Mouse (Mus musculus) forebrain, embryonic 16.5 days (tissue): Measurements from ENCODE around the gene Aox1. TPM values are rescaled to one million over a fixed set of nuclear protein-coding genes. Genes with fewer than 3 reads are reported as not detected.
"Not testable (repeated sequence)": the region's sequence is repeated elsewhere in the genome, so short reads cannot be mapped to it uniquely, and the experiment has no call there.

ENCODE experiments used
- ATAC-seq: fragments of 200-750 bp; cut with Nextera tagmentation; 2 replicates; pipeline ENCODE4 v1.8.0; 2017; ENCODE audit warnings: mild to moderate bottlenecking, moderate library complexity
- H3K27ac ChIP-seq: fragments of 300-500 bp; sonication (generic); 2 replicates; pipeline ENCODE4 v1.5.1; 2014; ENCODE audit warnings: low read length, control low read depth
- H3K27me3 ChIP-seq: fragments of 300-500 bp; sonication (generic); replicated peaks from 2 replicates; pipeline ENCODE4 v1.6.1; 2014; ENCODE audit warnings: low read length; ENCODE audit not compliant: control insufficient read depth, insufficient read depth
- H3K36me3 ChIP-seq: fragments of 300-500 bp; sonication (generic); 2 replicates; pipeline ENCODE4 v1.6.1; 2014; ENCODE audit not compliant: control insufficient read depth, insufficient read depth
- H3K4me1 ChIP-seq: fragments of 300-500 bp; sonication (generic); replicated peaks from 2 replicates; pipeline ENCODE4 v1.6.1; 2014; ENCODE audit warnings: low read length; ENCODE audit not compliant: control insufficient read depth, insufficient read depth
- H3K4me2 ChIP-seq: fragments of 300-500 bp; sonication (generic); 2 replicates; pipeline ENCODE4 v1.6.1; 2014; ENCODE audit warnings: mild to moderate bottlenecking, low read length, control low read depth
- H3K4me3 ChIP-seq: fragments of 300-500 bp; sonication (generic); replicated peaks from 2 replicates; pipeline ENCODE4 v1.5.1; 2014; ENCODE audit warnings: mild to moderate bottlenecking, low read length, control low read depth
- H3K9ac ChIP-seq: fragments of 300-500 bp; sonication (generic); replicated peaks from 2 replicates; pipeline ENCODE4 v1.6.1; 2014; ENCODE audit warnings: low read depth, low read length, control low read depth
- H3K9me3 ChIP-seq: fragments of 300-500 bp; sonication (generic); 2 replicates; pipeline ENCODE4 v1.6.1; 2016; ENCODE audit warnings: low read length; ENCODE audit not compliant: control insufficient read depth
- WGBS: fragments of 180-500 bp; shearing (Covaris S2); extraction: QIAGEN DNeasy Blood & Tissue Kit; methylation state at CpG from one replicate; pipeline ENCODE4 v1.1.7; 2014; 5-methylcytosine and 5-hydroxymethylcytosine counted together
- polyA plus RNA-seq: library from polyadenylated mRNA; unstranded; fragments of >200 nt; fragmentation: Nextera tagmentation; extraction: Ambion mirVana; gene quantifications from 2 replicates; pipeline ENCODE4 v1.2.1, GENCODE M21; 2015

Aox1 gene
- polyA plus RNA-seq: 0.25 and 0.37 TPM in 2 replicates

- peak; percentile 39 for ATAC-seq
- Histone ChIP-seq H3K27me3 (no peaks in the 10 kb centered on the region), H3K9me3 (no peaks in the 10 kb centered on the region), H3K27ac (no peak within 1 kb of the TSS), H3K9ac (no peak within 1 kb of the TSS), H3K4me3 (no peak within 1 kb of the TSS), H3K4me2 (peak within 1 kb of the TSS; percentile 37), H3K4me1 (peaks cover 10% of the 10 kb centered on the region; the same call in 1 of the 2 replicates), H3K36me3 (no peaks in the 10 kb centered on the region)
- WGBS: 15% methylated on average over 12 of the region's 12 CpGs
These were observed at the start of gene Aox1 for GRCm38 (mm10) chr1:58029636-58030117. TSS of gene Aox1 (plus strand) at chr1:58029931.

- no peak for ATAC-seq
- no peaks in the 10 kb centered on the region for H3K27me3 ChIP-seq
- H3K4me2 ChIP-seq: no peak overlapping the region
- no peaks in the 10 kb centered on the region for H3K36me3 ChIP-seq
- 39% methylated on average over 6 of the region's 6 CpGs for WGBS
- no peaks in the 10 kb centered on the region for H3K4me1 ChIP-seq
- no peak overlapping the region for H3K9ac ChIP-seq
- H3K9me3 ChIP-seq: no peaks in the 10 kb centered on the region
- no peak overlapping the region for H3K27ac ChIP-seq
- H3K4me3 ChIP-seq: no peak overlapping the region
These were observed 40.6 kb upstream of the Aox1 start for GRCm38 (mm10) chr1:57989052-57989600.

- no peak overlapping the region for H3K4me3 ChIP-seq
- H3K4me2 ChIP-seq: no peak overlapping the region
- WGBS: 91% methylated on average over 2 of the region's 2 CpGs
- no peak for ATAC-seq
- H3K27me3 ChIP-seq: no peaks in the 10 kb centered on the region
- no peak overlapping the region for H3K27ac ChIP-seq
- H3K9ac ChIP-seq: no peak overlapping the region
- peaks cover 2% of the 10 kb centered on the region for H3K4me1 ChIP-seq
- H3K9me3 ChIP-seq: no peaks in the 10 kb centered on the region
- H3K36me3 ChIP-seq: no peaks in the 10 kb centered on the region
These were observed 38.5 kb upstream of the Aox1 start for GRCm38 (mm10) chr1:57991277-57991676.

- Histone ChIP-seq H3K4me3 (peak within 1 kb of the TSS; percentile 98), H3K9ac (peak within 1 kb of the TSS; percentile 79), H3K4me1 (peaks cover 14% of the 10 kb centered on the region), H3K27me3 (no peaks in the 10 kb centered on the region), H3K9me3 (no peaks in the 10 kb centered on the region), H3K27ac (peak within 1 kb of the TSS; percentile 96), H3K4me2 (peak within 1 kb of the TSS; percentile 89), H3K36me3 (no peaks in the 10 kb centered on the region)
- peak; percentile 100 for ATAC-seq
- 7% methylated on average over 30 of the region's 30 CpGs for WGBS
These were observed 34.1 kb upstream of the Aox1 start, which contains the start of gene Sgo2a for GRCm38 (mm10) chr1:57995432-57996132. TSS of gene Sgo2a (plus strand) at chr1:57995971.

GRCm38 (mm10) chr1:57996133-57996615 is 33.6 kb upstream of the Aox1 start:
- Histone ChIP-seq H3K36me3 (no peaks in the 10 kb centered on the region), H3K27ac (peak overlapping the region; percentile 50), H3K4me1 (peaks cover 14% of the 10 kb centered on the region), H3K27me3 (no peaks in the 10 kb centered on the region), H3K9me3 (no peaks in the 10 kb centered on the region), H3K4me3 (peak overlapping the region; percentile 98), H3K9ac (peak overlapping the region; percentile 66), H3K4me2 (peak overlapping the region; percentile 89)
- WGBS: 0% methylated on average over 29 of the region's 29 CpGs
- ATAC-seq: no peak; the same call in 1 of the 2 replicates

GRCm38 (mm10) chr1:57998146-57998545 is 31.6 kb upstream of the Aox1 start:
- no peak for ATAC-seq
- Histone ChIP-seq H3K4me3 (no peak overlapping the region), H3K4me2 (no peak overlapping the region), H3K9ac (no peak overlapping the region), H3K9me3 (no peaks in the 10 kb centered on the region), H3K27me3 (no peaks in the 10 kb centered on the region), H3K27ac (no peak overlapping the region), H3K4me1 (peaks cover 14% of the 10 kb centered on the region), H3K36me3 (no peaks in the 10 kb centered on the region)
- WGBS: 69% methylated on average over 3 of the region's 3 CpGs

GRCm38 (mm10) chr1:58006388-58006787 is 23.3 kb upstream of the Aox1 start:
- not testable (repeated sequence) for H3K27ac ChIP-seq, ATAC-seq, H3K9me3 ChIP-seq, H3K36me3 ChIP-seq, H3K4me1 ChIP-seq, H3K4me3 ChIP-seq, H3K4me2 ChIP-seq, H3K9ac ChIP-seq, H3K27me3 ChIP-seq
- 94% methylated on average over 7 of the region's 7 CpGs for WGBS

GRCm38 (mm10) chr1:58018856-58019255 is 10.9 kb upstream of the Aox1 start, which contains the start of gene Kctd18:
TSS of gene Kctd18 (minus strand) at chr1:58018956.
- Histone ChIP-seq H3K27me3 (no peaks in the 10 kb centered on the region), H3K9ac (no peak within 1 kb of the TSS), H3K4me2 (no peak within 1 kb of the TSS), H3K9me3 (no peaks in the 10 kb centered on the region), H3K4me3 (no peak within 1 kb of the TSS), H3K4me1 (no peaks in the 10 kb centered on the region), H3K36me3 (no peaks in the 10 kb centered on the region), H3K27ac (no peak within 1 kb of the TSS)
- no peak for ATAC-seq
- 96% methylated on average over 7 of the region's 7 CpGs for WGBS

GRCm38 (mm10) chr1:58027707-58028106 is 2.0 kb upstream of the Aox1 start:
- Histone ChIP-seq H3K4me1 (peaks cover 10% of the 10 kb centered on the region; the same call in 1 of the 2 replicates), H3K36me3 (no peaks in the 10 kb centered on the region), H3K27me3 (no peaks in the 10 kb centered on the region), H3K4me2 (no peak overlapping the region), H3K9me3 (no peaks in the 10 kb centered on the region), H3K9ac (no peak overlapping the region), H3K27ac (no peak overlapping the region), H3K4me3 (no peak overlapping the region)
- no peak for ATAC-seq
- WGBS: 83% methylated on average over 7 of the region's 7 CpGs
